Mouse (Mus musculus): ENCODE measurements around the gene Prepl.

The Prepl gene

GRCm38 (mm10) chr17:85038311-85038710 lies 51.7 kb downstream of the Prepl start:
- peak; percentile 15; the same call in 1 of the 2 replicates for TF ChIP-seq CTCF (conservative IDR thresholded peaks at IDR 0.05; ENCODE audit: low read length)
- TF ChIP-seq POU5F1 (IDR thresholded peaks at IDR 0.05; ENCODE audit: borderline replicate concordance, low read length) = no peak
- H3K4me3 ChIP-seq (replicated peaks; ENCODE audit: low read length) = no peak overlapping the region
- no peaks in the 10 kb centered on the region for H3K9me3 ChIP-seq (ENCODE audit: low read length)
- no peaks in the 10 kb centered on the region for H3K36me3 ChIP-seq (ENCODE audit: insufficient read depth, low read length)
- H3K27me3 ChIP-seq (ENCODE audit: insufficient read depth, low read length) = peaks cover 3% of the 10 kb centered on the region
- H3K4me1 ChIP-seq (replicated peaks; ENCODE audit: low read depth, low read length) = no peaks in the 10 kb centered on the region; the same call in 1 of the 2 replicates

- no peak overlapping the region for H3K4me3 ChIP-seq (replicated peaks; ENCODE audit: low read length)
- H3K36me3 ChIP-seq (ENCODE audit: insufficient read depth, low read length) = no peaks in the 10 kb centered on the region
- H3K4me1 ChIP-seq (replicated peaks; ENCODE audit: low read depth, low read length) = no peaks in the 10 kb centered on the region; the same call in 1 of the 2 replicates
- H3K9me3 ChIP-seq (ENCODE audit: low read length) = no peaks in the 10 kb centered on the region
- H3K27me3 ChIP-seq (ENCODE audit: insufficient read depth, low read length) = peaks cover 6% of the 10 kb centered on the region
- TF ChIP-seq NANOG (IDR thresholded peaks at IDR 0.05; ENCODE audit: borderline replicate concordance, low read length) (no peak), POU5F1 (IDR thresholded peaks at IDR 0.05; ENCODE audit: borderline replicate concordance, low read length) (no peak), CTCF (conservative IDR thresholded peaks at IDR 0.05; ENCODE audit: low read length) (no peak)
These were observed 52.2 kb downstream of the Prepl start for GRCm38 (mm10) chr17:85037855-85038254.

- H3K9me3 ChIP-seq (ENCODE audit: low read length) = no peaks in the 10 kb centered on the region
- no peaks in the 10 kb centered on the region for H3K36me3 ChIP-seq (ENCODE audit: insufficient read depth, low read length)
- peaks cover 6% of the 10 kb centered on the region for H3K27me3 ChIP-seq (ENCODE audit: insufficient read depth, low read length)
- H3K4me1 ChIP-seq (replicated peaks; ENCODE audit: low read depth, low read length) = no peaks in the 10 kb centered on the region; the same call in 1 of the 2 replicates
- TF ChIP-seq POU5F1 (IDR thresholded peaks at IDR 0.05; ENCODE audit: borderline replicate concordance, low read length) (no peak), CTCF (conservative IDR thresholded peaks at IDR 0.05; ENCODE audit: low read length) (no peak), NANOG (IDR thresholded peaks at IDR 0.05; ENCODE audit: borderline replicate concordance, low read length) (no peak)
- no peak overlapping the region for H3K4me3 ChIP-seq (replicated peaks; ENCODE audit: low read length)
These were observed 56.0 kb downstream of the Prepl start for GRCm38 (mm10) chr17:85034068-85034467.

GRCm38 (mm10) chr17:85033087-85033486 lies 57.0 kb downstream of the Prepl start:
- Histone ChIP-seq H3K36me3 (ENCODE audit: insufficient read depth, low read length) (no peaks in the 10 kb centered on the region), H3K4me3 (replicated peaks; ENCODE audit: low read length) (no peak overlapping the region), H3K4me1 (replicated peaks; ENCODE audit: low read depth, low read length) (no peaks in the 10 kb centered on the region; the same call in 1 of the 2 replicates), H3K27me3 (ENCODE audit: insufficient read depth, low read length) (peaks cover 6% of the 10 kb centered on the region), H3K9me3 (ENCODE audit: low read length) (no peaks in the 10 kb centered on the region)
- TF ChIP-seq NANOG (IDR thresholded peaks at IDR 0.05; ENCODE audit: borderline replicate concordance, low read length) (no peak), POU5F1 (IDR thresholded peaks at IDR 0.05; ENCODE audit: borderline replicate concordance, low read length) (no peak), CTCF (conservative IDR thresholded peaks at IDR 0.05; ENCODE audit: low read length) (no peak)

GRCm38 (mm10) chr17:85030651-85031050 lies 59.4 kb downstream of the Prepl start:
- Histone ChIP-seq H3K9me3 (ENCODE audit: low read length) (no peaks in the 10 kb centered on the region), H3K4me3 (replicated peaks; ENCODE audit: low read length) (no peak overlapping the region), H3K36me3 (ENCODE audit: insufficient read depth, low read length) (peaks cover 3% of the 10 kb centered on the region; the same call in 1 of the 2 replicates), H3K4me1 (replicated peaks; ENCODE audit: low read depth, low read length) (no peaks in the 10 kb centered on the region; the same call in 1 of the 2 replicates), H3K27me3 (ENCODE audit: insufficient read depth, low read length) (peaks cover 6% of the 10 kb centered on the region)
- TF ChIP-seq NANOG (IDR thresholded peaks at IDR 0.05; ENCODE audit: borderline replicate concordance, low read length) = no peak
- no peak for TF ChIP-seq CTCF (conservative IDR thresholded peaks at IDR 0.05; ENCODE audit: low read length)
- TF ChIP-seq POU5F1 (IDR thresholded peaks at IDR 0.05; ENCODE audit: borderline replicate concordance, low read length) = no peak

- no peak for TF ChIP-seq POU5F1 (IDR thresholded peaks at IDR 0.05; ENCODE audit: borderline replicate concordance, low read length)
- no peak for TF ChIP-seq CTCF (conservative IDR thresholded peaks at IDR 0.05; ENCODE audit: low read length)
- TF ChIP-seq NANOG (IDR thresholded peaks at IDR 0.05; ENCODE audit: borderline replicate concordance, low read length) = no peak
- Histone ChIP-seq H3K9me3 (ENCODE audit: low read length) (no peaks in the 10 kb centered on the region), H3K4me1 (replicated peaks; ENCODE audit: low read depth, low read length) (peaks cover 8% of the 10 kb centered on the region), H3K36me3 (ENCODE audit: insufficient read depth, low read length) (peaks cover 17% of the 10 kb centered on the region), H3K27me3 (ENCODE audit: insufficient read depth, low read length) (peaks cover 3% of the 10 kb centered on the region), H3K4me3 (replicated peaks; ENCODE audit: low read length) (no peak overlapping the region)
These were observed 61.2 kb downstream of the Prepl start for GRCm38 (mm10) chr17:85028797-85029196.

- TF ChIP-seq NANOG (IDR thresholded peaks at IDR 0.05; ENCODE audit: borderline replicate concordance, low read length) = no peak
- TF ChIP-seq POU5F1 (IDR thresholded peaks at IDR 0.05; ENCODE audit: borderline replicate concordance, low read length) = no peak
- TF ChIP-seq CTCF (conservative IDR thresholded peaks at IDR 0.05; ENCODE audit: low read length) = no peak
- H3K4me3 ChIP-seq (replicated peaks; ENCODE audit: low read length) = no peak within 1 kb of the TSS
- H3K4me1 ChIP-seq (replicated peaks; ENCODE audit: low read depth, low read length) = peaks cover 12% of the 10 kb centered on the region
- no peaks in the 10 kb centered on the region for H3K9me3 ChIP-seq (ENCODE audit: low read length)
- peaks cover 2% of the 10 kb centered on the region for H3K27me3 ChIP-seq (ENCODE audit: insufficient read depth, low read length)
- peaks cover 17% of the 10 kb centered on the region for H3K36me3 ChIP-seq (ENCODE audit: insufficient read depth, low read length)
These were observed 61.8 kb downstream of the Prepl start, which contains the start of gene Slc3a1 for GRCm38 (mm10) chr17:85028093-85028739. TSS of gene Slc3a1 (plus strand) at chr17:85028376.

- peaks cover 21% of the 10 kb centered on the region for H3K4me1 ChIP-seq (replicated peaks; ENCODE audit: low read depth, low read length)
- H3K36me3 ChIP-seq (ENCODE audit: insufficient read depth, low read length) = peaks cover 17% of the 10 kb centered on the region
- no peaks in the 10 kb centered on the region; the same call in none of the 2 replicates for H3K27me3 ChIP-seq (ENCODE audit: insufficient read depth, low read length)
- H3K9me3 ChIP-seq (ENCODE audit: low read length) = no peaks in the 10 kb centered on the region
- TF ChIP-seq NANOG (IDR thresholded peaks at IDR 0.05; ENCODE audit: borderline replicate concordance, low read length) = no peak
- no peak for TF ChIP-seq POU5F1 (IDR thresholded peaks at IDR 0.05; ENCODE audit: borderline replicate concordance, low read length)
- TF ChIP-seq CTCF (conservative IDR thresholded peaks at IDR 0.05; ENCODE audit: low read length) = no peak
- H3K4me3 ChIP-seq (replicated peaks; ENCODE audit: low read length) = no peak overlapping the region
These were observed 62.8 kb downstream of the Prepl start for GRCm38 (mm10) chr17:85027247-85027646.
